Mouse (Mus musculus): Measurements from ENCODE around the gene Hsd11b2. TPM values are rescaled to one million over a fixed set of nuclear protein-coding genes. Genes with fewer than 3 reads are reported as not detected.
A peak's percentile ranks its signal among the peaks of the same experiment; 100 is the strongest.

The Hsd11b2 gene
- total and polyA plus RNA-seq, 2 experiments from 2014 or later, result 0.18 TPM; not detected in 1

DNA sequence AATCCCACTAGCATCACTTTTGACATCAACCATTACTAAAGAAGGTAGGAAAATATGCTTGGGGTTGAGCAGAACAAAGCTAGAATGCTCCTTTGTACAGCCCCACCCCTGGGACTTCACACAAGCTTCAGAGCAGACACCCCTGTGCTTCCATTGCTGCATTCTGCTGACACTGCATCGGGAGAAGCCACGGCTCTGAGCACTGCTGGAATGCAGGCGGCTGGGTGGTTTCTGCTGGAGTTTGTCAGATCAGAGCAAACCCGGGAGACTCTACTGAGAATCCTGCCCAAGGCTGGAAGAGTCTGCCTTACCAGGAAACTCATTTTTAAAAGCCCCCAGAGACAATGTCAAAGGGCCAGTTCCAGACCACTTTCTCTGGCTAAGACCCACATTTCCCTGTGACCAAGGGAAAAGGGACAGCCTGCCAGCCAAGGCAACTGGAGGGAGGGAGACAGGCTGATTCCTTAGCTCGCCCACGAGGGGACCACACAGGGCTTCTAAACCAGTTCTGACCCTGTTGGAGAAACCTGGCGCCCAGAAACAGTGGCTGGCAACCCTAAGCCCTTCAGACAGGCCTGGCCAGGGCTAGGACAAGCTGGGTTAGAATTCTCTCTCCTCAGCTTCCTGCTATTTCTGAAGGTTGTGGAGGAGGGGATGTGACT lies 26.1 kb downstream of the Hsd11b2 start:
- Histone ChIP-seq H3K9me3 (replicated peaks; ENCODE audit: control insufficient read depth, low read length) (no peaks in the 10 kb centered on the region), H3K27ac (ENCODE audit: low read depth) (peak overlapping the region; percentile 41), H3K27me3 (ENCODE audit: control insufficient read depth, insufficient read depth, low read length) (no peaks in the 10 kb centered on the region), H3K9ac (replicated peaks; ENCODE audit: low read depth, low read length) (no peak overlapping the region), H3K4me1 (ENCODE audit: control insufficient read depth, insufficient read depth) (peaks cover 36% of the 10 kb centered on the region), H3K4me2 (ENCODE audit: low read depth, low read length) (no peak overlapping the region), H3K4me3 (ENCODE audit: low read depth, low read length) (no peak overlapping the region), H3K36me3 (replicated peaks; ENCODE audit: control insufficient read depth, insufficient read depth, low read length) (peaks cover 6% of the 10 kb centered on the region)
- TF ChIP-seq EP300 (IDR thresholded peaks at IDR 0.05; ENCODE audit: low read depth) (no peak), CTCF (IDR thresholded peaks at IDR 0.05; ENCODE audit: low read depth) (no peak)
- DNase-seq (ENCODE audit: low spot score) (peak; percentile 33), ATAC-seq (ENCODE audit: insufficient read depth, low read depth) (peak; percentile 31; the same call in 1 of the 2 replicates)
- 39% methylated on average over 7 of the region's 7 CpGs for WGBS

DNA sequence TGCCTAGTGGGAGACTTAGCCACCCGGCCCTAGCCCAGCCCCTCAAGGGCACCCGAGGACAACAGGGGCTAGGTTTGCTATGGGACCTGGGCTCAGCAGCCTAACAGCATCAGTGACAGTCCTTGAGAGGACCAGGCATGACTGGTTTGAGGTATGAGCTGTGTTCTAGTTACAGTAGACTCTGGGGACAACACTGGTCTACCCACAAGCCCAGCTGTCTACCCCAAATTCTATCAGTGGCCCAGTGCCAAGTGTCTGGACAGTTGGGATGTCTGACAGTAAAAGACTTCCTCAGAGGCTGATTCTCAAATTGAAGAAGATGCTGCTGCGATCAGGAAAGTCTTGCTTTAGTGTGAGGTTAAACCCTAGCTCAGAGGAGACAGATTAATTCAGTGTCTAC lies 26.7 kb downstream of the Hsd11b2 start:
- H3K36me3 ChIP-seq (replicated peaks; ENCODE audit: control insufficient read depth, insufficient read depth, low read length), result peaks cover 5% of the 10 kb centered on the region
- H3K9me3 ChIP-seq (replicated peaks; ENCODE audit: control insufficient read depth, low read length), result no peaks in the 10 kb centered on the region
- WGBS, result 53% methylated on average over 3 of the region's 3 CpGs
- peak overlapping the region; percentile 41; the same call in 1 of the 2 replicates for H3K27ac ChIP-seq (ENCODE audit: low read depth)
- peaks cover 36% of the 10 kb centered on the region for H3K4me1 ChIP-seq (ENCODE audit: control insufficient read depth, insufficient read depth)
- no peaks in the 10 kb centered on the region for H3K27me3 ChIP-seq (ENCODE audit: control insufficient read depth, insufficient read depth, low read length)
- TF ChIP-seq EP300 (IDR thresholded peaks at IDR 0.05; ENCODE audit: low read depth), result no peak
- no peak for TF ChIP-seq CTCF (IDR thresholded peaks at IDR 0.05; ENCODE audit: low read depth)
- no peak overlapping the region for H3K4me3 ChIP-seq (ENCODE audit: low read depth, low read length)
- ATAC-seq (ENCODE audit: insufficient read depth, low read depth), result no peak
- no peak overlapping the region for H3K4me2 ChIP-seq (ENCODE audit: low read depth, low read length)
- DNase-seq (ENCODE audit: low spot score), result no peak
- H3K9ac ChIP-seq (replicated peaks; ENCODE audit: low read depth, low read length), result no peak overlapping the region

DNA sequence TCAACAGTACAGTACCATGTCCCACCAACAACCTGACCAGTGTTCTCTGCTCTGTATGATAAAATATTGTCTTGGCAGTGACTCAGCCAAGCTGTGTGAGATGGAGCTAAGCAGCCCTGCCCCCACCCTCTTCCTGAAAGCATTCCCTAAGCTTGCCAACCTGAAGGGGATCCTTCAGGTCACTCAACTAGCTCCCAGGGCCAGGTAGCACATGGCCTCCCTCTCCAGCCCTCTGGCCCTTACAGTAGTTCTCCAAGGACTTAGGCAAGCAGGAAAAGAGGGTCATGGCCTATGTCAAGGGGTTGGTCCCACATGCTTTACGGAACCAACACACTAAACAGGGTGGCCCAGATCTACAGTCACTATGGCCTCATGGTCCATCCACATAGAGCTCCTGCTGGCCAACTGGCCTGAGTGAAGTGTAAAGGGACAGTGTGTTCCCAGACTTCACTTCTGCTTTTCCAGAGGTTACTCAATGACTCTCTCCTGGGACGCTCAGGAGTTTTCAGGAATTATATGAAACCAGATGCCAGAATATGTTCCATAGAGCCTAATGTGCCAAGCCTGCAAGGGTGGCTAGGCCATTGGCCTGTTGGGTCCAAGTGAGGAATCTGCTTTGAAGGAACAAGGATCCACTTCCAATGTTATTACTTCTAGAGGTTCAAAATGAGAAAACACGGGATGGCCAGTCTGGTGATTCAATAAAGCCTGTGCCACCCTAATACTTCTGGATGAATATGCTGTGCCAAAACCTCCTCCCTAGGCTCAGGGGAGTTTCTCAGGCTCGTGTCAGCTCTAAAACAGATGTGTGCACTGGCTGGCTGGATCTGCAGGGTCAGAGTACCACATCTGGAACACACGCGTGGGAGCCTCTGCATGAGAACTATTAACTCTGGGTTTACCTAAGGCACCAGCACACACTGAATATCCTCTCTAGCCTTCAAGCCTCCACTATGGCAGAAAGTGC lies 28.1 kb downstream of the Hsd11b2 start:
- Histone ChIP-seq H3K36me3 (replicated peaks; ENCODE audit: control insufficient read depth, insufficient read depth, low read length) (peaks cover 4% of the 10 kb centered on the region), H3K4me1 (ENCODE audit: control insufficient read depth, insufficient read depth) (peaks cover 36% of the 10 kb centered on the region), H3K27me3 (ENCODE audit: control insufficient read depth, insufficient read depth, low read length) (no peaks in the 10 kb centered on the region), H3K4me3 (ENCODE audit: low read depth, low read length) (no peak overlapping the region), H3K4me2 (ENCODE audit: low read depth, low read length) (no peak overlapping the region), H3K27ac (ENCODE audit: low read depth) (no peak overlapping the region), H3K9ac (replicated peaks; ENCODE audit: low read depth, low read length) (no peak overlapping the region), H3K9me3 (replicated peaks; ENCODE audit: control insufficient read depth, low read length) (no peaks in the 10 kb centered on the region)
- TF ChIP-seq EP300 (IDR thresholded peaks at IDR 0.05; ENCODE audit: low read depth), result no peak
- TF ChIP-seq CTCF (IDR thresholded peaks at IDR 0.05; ENCODE audit: low read depth), result no peak
- DNase-seq (ENCODE audit: low spot score) (no peak), ATAC-seq (ENCODE audit: insufficient read depth, low read depth) (no peak)
- 79% methylated on average over 6 of the region's 6 CpGs for WGBS

DNA sequence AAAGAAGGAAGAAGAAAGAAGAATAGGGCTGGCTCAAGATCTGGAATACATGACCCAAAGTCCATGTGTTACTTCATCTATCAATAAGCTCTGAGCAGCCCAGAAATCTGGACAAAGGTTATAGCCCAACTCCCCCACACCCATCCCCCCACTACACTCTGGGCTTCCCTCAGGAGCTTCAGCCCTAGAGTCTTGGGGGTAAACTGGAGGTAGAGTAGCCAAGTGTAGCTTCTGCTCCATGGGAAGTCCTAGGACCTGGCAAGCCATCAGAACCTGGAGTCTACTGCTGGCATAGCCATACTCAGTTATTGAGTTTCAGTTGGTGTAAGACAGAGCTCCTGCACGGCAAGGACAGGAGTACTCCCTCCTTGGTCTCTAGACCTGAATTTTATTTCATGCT lies 31.0 kb downstream of the Hsd11b2 start:
- Histone ChIP-seq H3K27me3 (ENCODE audit: control insufficient read depth, insufficient read depth, low read length) (no peaks in the 10 kb centered on the region), H3K4me3 (ENCODE audit: low read depth, low read length) (no peak overlapping the region), H3K36me3 (replicated peaks; ENCODE audit: control insufficient read depth, insufficient read depth, low read length) (no peaks in the 10 kb centered on the region), H3K4me2 (ENCODE audit: low read depth, low read length) (no peak overlapping the region), H3K9ac (replicated peaks; ENCODE audit: low read depth, low read length) (no peak overlapping the region), H3K9me3 (replicated peaks; ENCODE audit: control insufficient read depth, low read length) (no peaks in the 10 kb centered on the region), H3K4me1 (ENCODE audit: control insufficient read depth, insufficient read depth) (peaks cover 24% of the 10 kb centered on the region), H3K27ac (ENCODE audit: low read depth) (no peak overlapping the region)
- WGBS, result 77% methylated on average over 1 of the region's 1 CpGs
- TF ChIP-seq CTCF (IDR thresholded peaks at IDR 0.05; ENCODE audit: low read depth), result no peak
- no peak for TF ChIP-seq EP300 (IDR thresholded peaks at IDR 0.05; ENCODE audit: low read depth)
- ATAC-seq (ENCODE audit: insufficient read depth, low read depth) (no peak), DNase-seq (ENCODE audit: low spot score) (no peak)

DNA sequence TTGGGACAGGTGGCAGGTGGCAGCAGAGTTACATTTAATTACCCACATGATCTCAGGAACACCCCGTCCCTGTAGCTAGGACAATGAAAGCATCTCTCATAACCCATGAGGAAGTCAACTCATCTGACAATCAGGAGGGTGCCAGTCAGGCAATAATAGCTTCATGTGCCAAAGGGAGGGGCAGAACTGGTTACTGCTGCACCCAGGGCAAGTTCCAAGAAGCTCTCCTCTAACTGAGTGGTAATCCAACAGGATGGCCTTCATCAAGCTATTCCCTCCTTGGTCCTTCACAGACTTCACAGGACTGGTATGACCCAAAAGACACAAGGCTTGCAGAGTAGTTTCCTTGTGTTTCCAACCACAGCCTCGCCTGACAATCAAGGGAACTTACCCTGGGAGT lies 31.5 kb downstream of the Hsd11b2 start:
- Histone ChIP-seq H3K4me3 (ENCODE audit: low read depth, low read length) (no peak overlapping the region), H3K27ac (ENCODE audit: low read depth) (no peak overlapping the region)
- 86% methylated on average over 2 of the region's 2 CpGs for WGBS

More for the DNA sequence above, 31.5 kb downstream of the Hsd11b2 start:
- no peak for DNase-seq (ENCODE audit: low spot score)
- Histone ChIP-seq H3K36me3 (replicated peaks; ENCODE audit: control insufficient read depth, insufficient read depth, low read length) (no peaks in the 10 kb centered on the region), H3K4me1 (ENCODE audit: control insufficient read depth, insufficient read depth) (peaks cover 18% of the 10 kb centered on the region), H3K4me2 (ENCODE audit: low read depth, low read length) (no peak overlapping the region), H3K9me3 (replicated peaks; ENCODE audit: control insufficient read depth, low read length) (no peaks in the 10 kb centered on the region), H3K9ac (replicated peaks; ENCODE audit: low read depth, low read length) (no peak overlapping the region), H3K27me3 (ENCODE audit: control insufficient read depth, insufficient read depth, low read length) (no peaks in the 10 kb centered on the region)
- TF ChIP-seq EP300 (IDR thresholded peaks at IDR 0.05; ENCODE audit: low read depth), result no peak
- TF ChIP-seq CTCF (IDR thresholded peaks at IDR 0.05; ENCODE audit: low read depth), result no peak
- ATAC-seq (ENCODE audit: insufficient read depth, low read depth), result no peak
